Mouse (Mus musculus) embryo, embryonic 10.5 days (tissue): ENCODE measurements at regions not wholly inside any gene's neighbourhood (a gene's known extent, or its start where the extent isn't known, plus 50 kb on each side); places are given as distances from the start of the nearest gene placed in this dataset.
A peak's percentile ranks its signal among the peaks of the same experiment; 100 is the strongest.

ENCODE experiments used
- DNase-seq: peaks from one replicate; pipeline ENCODE4 v3.0.0-alpha.2; 2015; ENCODE audit warnings: low spot score

DNA sequence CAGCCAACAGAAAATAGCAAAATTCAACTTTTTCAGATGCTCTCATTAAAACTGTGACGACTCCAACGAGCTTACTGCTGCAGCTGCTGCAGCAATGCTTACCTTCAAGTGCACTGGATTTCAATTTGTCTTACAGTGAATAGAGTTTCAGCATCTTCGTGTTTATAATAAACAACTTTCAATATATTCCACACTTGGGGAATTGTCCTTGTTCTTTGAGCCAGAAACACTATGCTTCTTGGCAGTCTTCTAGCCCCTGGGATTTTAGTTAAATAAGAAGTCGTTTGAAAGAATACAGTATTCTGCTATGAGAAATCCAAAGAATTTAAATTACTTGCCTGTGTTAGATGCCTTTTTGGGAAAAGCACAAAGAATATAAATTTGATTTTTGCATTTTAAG lies 381.9 kb upstream of the Kcnd2 start:
- DNase-seq: no peak

DNA sequence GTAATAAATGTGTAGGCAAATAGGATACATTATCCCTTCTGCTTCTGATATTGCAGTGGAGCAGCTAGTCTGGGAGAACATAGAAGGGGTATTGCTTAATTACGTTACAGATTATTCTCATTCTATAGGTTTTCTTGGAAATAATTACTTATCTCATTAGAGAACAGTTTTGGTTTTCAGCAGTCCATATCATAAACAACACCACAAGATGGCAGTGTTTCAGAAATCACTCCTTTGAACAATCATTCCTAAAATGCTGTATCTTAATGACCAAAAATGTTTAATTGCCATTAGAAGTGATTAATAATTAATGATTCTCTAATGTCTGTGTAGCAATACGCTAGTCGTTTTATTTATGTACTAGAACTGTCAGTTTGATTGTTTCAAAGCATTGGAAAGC lies 375.2 kb upstream of the Kcnd2 start:
- peak; percentile 21 for DNase-seq
